Mouse (Mus musculus) CH12.LX (cell line): ENCODE results near the gene Olfr104-ps.

Experiments used
- CTCF ChIP-seq, 2 experiments: IDR thresholded peaks in 1 of 2; conservative IDR thresholded peaks in 1 of 2; 2 replicates each; pipeline ENCODE4 v1.5.1; 2011 to 2012; ENCODE audit warnings: low read depth in 2 of 2, low read length in 2 of 2, improper control_type of control experiment in 1 of 2, inconsistent platforms in 1 of 2, mild to moderate bottlenecking in 1 of 2, moderate library complexity in 1 of 2
- E2F4 ChIP-seq: IDR thresholded peaks from 2 replicates; pipeline ENCODE4 v1.6.1; 2011; ENCODE audit warnings: low read depth, low read length, improper control_type of control experiment; ENCODE audit not compliant: insufficient replicate concordance
- EP300 ChIP-seq: IDR thresholded peaks from 2 replicates; pipeline ENCODE4 v1.6.1; 2011; ENCODE audit warnings: low read length, improper control_type of control experiment
- ETS1 ChIP-seq: conservative IDR thresholded peaks from 2 replicates; pipeline ENCODE4 v1.6.1; 2012; ENCODE audit warnings: low read depth, mild to moderate bottlenecking, inconsistent platforms, low read length, improper control_type of control experiment, moderate library complexity
- JUN ChIP-seq: IDR thresholded peaks from 2 replicates; pipeline ENCODE4 v1.6.1; 2011; ENCODE audit warnings: low read depth, mild to moderate bottlenecking, low read length, improper control_type of control experiment, moderate library complexity; ENCODE audit not compliant: insufficient read depth
- POLR2A ChIP-seq: IDR thresholded peaks from 2 replicates; pipeline ENCODE4 v1.6.1; 2011; ENCODE audit warnings: low read depth, mild to moderate bottlenecking, improper control_type of control experiment, low read length
- RAD21 ChIP-seq: IDR thresholded peaks from 2 replicates; pipeline ENCODE4 v1.6.1; 2011; ENCODE audit warnings: low read depth, mild to moderate bottlenecking, low read length, improper control_type of control experiment, moderate library complexity
- SMC3 ChIP-seq: IDR thresholded peaks from 2 replicates; pipeline ENCODE4 v1.6.1; 2011; ENCODE audit warnings: low read depth, low read length, improper control_type of control experiment
- ZC3H11A ChIP-seq: IDR thresholded peaks from 2 replicates; pipeline ENCODE4 v1.6.1; 2012; ENCODE audit warnings: low read depth, mild to moderate bottlenecking, inconsistent platforms, low read length, improper control_type of control experiment
- ZNF384 ChIP-seq: IDR thresholded peaks from 2 replicates; pipeline ENCODE4 v1.6.1; 2012; ENCODE audit warnings: low read depth, low read length, improper control_type of control experiment, inconsistent platforms

DNA sequence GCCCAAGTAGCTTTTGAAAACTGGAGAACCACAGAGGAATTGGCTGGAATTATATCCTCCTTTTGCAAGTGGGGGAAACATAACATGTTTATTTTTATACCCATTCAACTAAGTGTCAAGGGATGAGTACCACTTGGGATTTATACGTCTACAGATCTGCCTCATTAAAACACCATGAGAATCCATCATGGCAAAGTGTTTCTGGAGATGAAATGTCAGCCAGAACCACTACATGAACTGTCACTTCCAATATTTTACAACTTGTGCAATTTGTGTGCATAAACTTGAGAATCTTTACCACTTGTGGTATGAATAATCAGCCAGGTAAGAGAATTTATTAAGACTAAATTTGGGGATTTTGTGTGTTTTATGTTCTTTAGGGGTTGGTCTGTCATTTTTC lies 30.7 kb downstream of the Olfr104-ps start, which contains the start of gene Olfr106-ps:
- TF ChIP-seq CTCF (conservative IDR thresholded peaks at IDR 0.05 in 1 of 2, IDR thresholded peaks at IDR 0.05 in 1 of 2; ENCODE audit: low read depth in 2 of 2, low read length in 2 of 2) (no peak), ZNF384 (no peak), EP300 (no peak), ZC3H11A (no peak), SMC3 (no peak), E2F4 (no peak), POLR2A (no peak), ETS1 (no peak), JUN (no peak), RAD21 (no peak)
